Mouse (Mus musculus): Measurements from ENCODE around the gene Ryr2.

DNA sequence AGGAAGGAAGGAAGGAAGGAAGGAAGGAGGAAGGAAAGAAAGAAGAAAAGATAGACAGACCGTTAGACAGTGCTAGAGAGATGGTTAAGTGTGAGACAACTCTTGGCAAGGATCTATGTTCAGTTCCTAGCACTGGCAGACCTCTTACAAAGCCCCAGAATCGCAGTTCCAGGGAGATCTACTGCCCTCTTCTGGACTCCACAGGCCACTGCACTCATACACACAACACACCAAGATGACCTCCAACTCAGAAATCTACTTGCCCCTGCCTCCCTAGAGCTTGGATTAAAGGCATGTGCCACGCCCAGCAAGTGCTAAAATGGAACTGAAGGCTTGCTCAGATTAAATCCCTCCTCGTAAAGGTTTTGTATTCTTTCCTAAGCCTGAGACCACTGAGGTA lies 179.0 kb downstream of the Ryr2 start:
- TF ChIP-seq CTCF (IDR thresholded peaks at IDR 0.05; ENCODE audit: control insufficient read depth, insufficient read depth, insufficient replicate concordance, low read depth, low read length) (peak; percentile 34; the same call in 1 of the 2 replicates), POLR2A (IDR thresholded peaks at IDR 0.05; ENCODE audit: control insufficient read depth, low read depth, low read length) (no peak)
